Mouse (Mus musculus) CD4-positive, CD25-positive, alpha-beta regulatory T cell, adult 9 weeks (primary cell): ENCODE results near the gene Entpd5. TPM values are rescaled to one million over a fixed set of nuclear protein-coding genes. Genes with fewer than 3 reads are reported as not detected.

Experiments used
- polyA plus RNA-seq: library from polyadenylated mRNA; unstranded; fragments of 100-300 nt; shearing (Covaris generic); gene quantifications from one replicate; pipeline ENCODE4 v1.2.1, GENCODE M21; 2017

Entpd5 gene
- polyA plus RNA-seq: 60.9 TPM

DNA sequence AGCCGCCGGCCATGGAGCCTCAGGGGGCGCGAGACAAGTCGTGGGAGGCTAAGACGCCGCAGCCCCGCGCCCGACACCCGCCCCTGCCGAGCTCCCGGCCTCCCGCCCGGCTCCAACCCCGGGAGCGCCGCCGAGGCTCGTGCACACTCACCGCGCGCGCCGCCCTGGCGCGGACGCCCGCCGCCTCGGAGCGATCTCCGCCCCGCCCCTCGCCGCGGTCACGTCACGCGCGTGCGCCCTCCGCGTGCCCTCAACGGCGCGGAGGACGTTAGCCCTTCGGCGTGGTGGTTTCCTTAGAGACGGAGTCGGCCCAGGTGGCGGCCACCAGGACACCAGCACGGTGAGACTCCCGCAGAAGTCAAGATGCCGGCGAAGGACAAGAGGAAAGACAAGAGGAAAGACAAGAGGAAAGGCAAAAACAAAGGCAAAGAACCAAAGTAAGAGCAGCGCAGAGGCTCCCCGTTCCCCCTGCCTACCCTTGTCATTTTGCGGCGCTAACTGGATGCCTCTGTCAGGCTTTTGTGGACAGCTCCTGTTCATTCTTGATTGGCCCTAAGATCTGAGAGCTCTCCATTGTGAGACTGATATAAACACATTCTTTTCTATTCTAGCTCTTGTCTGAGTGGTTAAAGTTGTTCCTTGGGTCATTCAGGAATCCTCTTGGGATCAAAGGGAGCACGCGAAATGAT is at the start of gene Entpd5, which contains the start of gene Bbof1:
Entpd5 (minus strand) TSS at position 211 of the 689 bp plus-strand sequence.
Bbof1 (plus strand) TSS at position 253 of the 689 bp plus-strand sequence.

DNA sequence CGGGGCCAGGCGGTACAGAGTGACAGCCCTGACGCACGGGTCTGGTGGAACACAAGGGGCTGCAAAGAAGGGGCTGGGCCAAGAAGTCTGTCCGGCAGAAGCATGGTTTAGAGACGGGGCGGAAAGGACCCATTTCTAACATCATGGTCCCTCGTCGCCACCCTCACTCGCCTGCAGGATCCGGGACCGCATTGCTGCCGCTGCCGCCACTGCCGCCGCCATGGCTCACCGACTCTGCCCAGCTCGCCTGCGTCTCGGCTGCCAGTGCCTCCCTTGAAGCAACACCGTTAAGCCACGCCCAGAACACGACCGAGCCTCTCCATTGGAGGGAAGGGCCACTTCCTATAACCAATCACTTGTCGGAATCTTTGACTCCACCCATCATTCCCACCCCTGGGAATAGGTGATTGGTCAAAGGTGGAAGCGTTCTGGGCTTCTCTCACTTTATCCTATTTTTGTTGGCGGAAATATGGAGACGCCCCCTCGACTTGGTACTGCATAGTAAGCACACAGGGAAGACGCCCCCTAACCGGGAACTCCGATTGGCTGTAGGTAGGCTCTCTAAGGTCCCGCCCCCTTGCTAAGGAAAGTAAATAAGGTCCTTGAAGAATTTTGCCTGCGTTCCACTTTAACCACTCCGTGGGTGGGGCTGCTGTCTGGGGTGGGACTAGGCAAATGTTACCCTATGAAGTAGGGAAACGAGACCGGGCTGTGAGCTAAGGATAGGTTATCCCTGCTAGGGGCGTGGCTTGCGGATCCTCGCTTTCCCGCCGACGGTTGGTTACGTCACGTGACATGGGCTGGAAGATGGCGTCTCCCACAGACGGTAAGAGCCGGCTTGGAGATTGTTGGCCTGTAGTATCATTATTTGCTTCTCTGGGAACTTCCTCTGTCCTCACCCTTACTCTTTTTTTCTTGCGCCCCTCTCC is 42.2 kb upstream of the Entpd5 start, which contains the start of the genes Aldh6a1 and Lin52:
Aldh6a1 (minus strand) TSS at position 287 of the 929 bp plus-strand sequence.
Lin52 (plus strand) TSS at position 705 of the 929 bp plus-strand sequence.

GRCm38 (mm10) chr12:84416834-84417604 is 8.2 kb upstream of the Entpd5 start, which contains the start of gene Rnf113a2:
Gene Rnf113a2, plus strand, starts transcription at chr12:84417196.

GRCm38 (mm10) chr12:84361555-84362489 is 47.0 kb downstream of the Entpd5 start, which contains the start of the genes Coq6 and Fam161b:
Gene Coq6, plus strand, starts transcription at chr12:84361657.
Gene Fam161b, minus strand, starts transcription at chr12:84361833.

Other genes with a start within 250 kb of the Entpd5 start
- 29.9 TPM for gene Elmsan1, start 190.1 kb downstream of the Entpd5 start, polyA plus RNA-seq
- 44.4 TPM for gene Ptgr2, start 123.8 kb downstream of the Entpd5 start, polyA plus RNA-seq
- 69.5 TPM for gene Zfp410, start 92.2 kb downstream of the Entpd5 start, polyA plus RNA-seq
- 30.0 TPM for gene Coq6, start 47.4 kb downstream of the Entpd5 start, polyA plus RNA-seq
- 1.1 TPM for gene Fam161b, start 47.2 kb downstream of the Entpd5 start, polyA plus RNA-seq
- gene Bbof1, start within 50 bp of the Entpd5 start, polyA plus RNA-seq: 0.94 TPM
- 36.2 TPM for gene Rnf113a2, start 8.2 kb upstream of the Entpd5 start, polyA plus RNA-seq
- 31.7 TPM for gene Aldh6a1, start 42.0 kb upstream of the Entpd5 start, polyA plus RNA-seq
- gene Lin52, start 42.4 kb upstream of the Entpd5 start, polyA plus RNA-seq: 24.0 TPM
- gene Vsx2, start 160.7 kb upstream of the Entpd5 start, polyA plus RNA-seq: not detected
- gene Abcd4, start 208.4 kb upstream of the Entpd5 start, polyA plus RNA-seq: 25.8 TPM
- not detected for gene Vrtn, start 232.0 kb upstream of the Entpd5 start, polyA plus RNA-seq